Mouse (Mus musculus) urinary bladder, postnatal 14 days (tissue): ENCODE data around the gene Asnsd1.
"Not testable (repeated sequence)": the region's sequence is repeated elsewhere in the genome, so short reads cannot be mapped to it uniquely, and the experiment has no call there.

Source experiments
- DNase-seq: peaks from one replicate; pipeline ENCODE4 v3.0.0; 2021; ENCODE audit warnings: low spot score

Gene Asnsd1

DNA sequence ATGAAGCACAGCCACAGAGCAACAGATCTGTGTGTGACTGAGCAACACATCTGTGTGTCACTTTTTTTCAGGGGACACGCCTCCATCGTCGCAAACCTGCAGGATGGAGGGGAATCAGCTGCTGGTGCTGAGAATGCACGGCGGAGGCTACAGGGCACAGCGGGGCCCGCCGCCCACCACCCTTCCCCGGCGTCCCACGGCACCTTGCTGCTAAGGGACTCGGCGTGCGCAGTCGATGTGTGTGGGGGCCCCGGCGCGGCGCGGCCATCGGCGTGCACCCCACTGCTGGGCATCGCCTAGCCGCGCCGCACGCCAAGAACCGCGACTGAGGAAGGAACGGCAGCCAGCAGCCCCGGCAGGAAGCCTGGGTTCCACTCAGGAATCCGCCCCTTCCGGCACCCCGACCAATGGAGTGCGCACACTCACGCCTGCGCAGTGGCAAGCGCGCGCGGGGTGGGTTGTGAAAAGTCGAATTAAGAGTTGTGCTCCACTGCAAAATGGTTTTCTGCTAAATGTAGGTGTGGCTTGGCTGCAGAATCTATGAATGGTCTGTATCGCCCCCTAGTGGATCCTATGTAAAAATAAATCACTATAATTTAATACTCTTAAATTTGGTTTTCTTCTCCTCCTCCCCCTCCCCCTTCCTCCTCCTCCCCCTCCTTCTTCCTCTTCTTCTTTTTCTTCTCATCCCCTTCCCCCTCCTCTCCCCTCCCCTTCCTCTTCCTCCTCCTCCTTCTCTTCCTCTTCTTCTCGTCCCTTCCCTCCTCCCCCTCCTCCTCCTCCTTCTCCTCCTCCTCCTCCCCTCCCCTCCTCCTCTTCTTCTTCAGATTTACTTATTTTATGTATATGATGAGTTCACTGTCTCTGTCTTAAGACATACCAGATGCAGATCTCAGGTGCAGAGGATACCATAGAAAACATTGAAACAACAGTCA, at the start of gene Asnsd1, which contains the start of the genes Asdurf and Gm28551:
Asnsd1 (minus strand) TSS at position 426 of the 935 bp plus-strand sequence.
Asdurf (minus strand) TSS at position 293 of the 935 bp plus-strand sequence.
Gm28551 (minus strand) TSS at position 341 of the 935 bp plus-strand sequence.
- peak; percentile 97 for DNase-seq

DNA sequence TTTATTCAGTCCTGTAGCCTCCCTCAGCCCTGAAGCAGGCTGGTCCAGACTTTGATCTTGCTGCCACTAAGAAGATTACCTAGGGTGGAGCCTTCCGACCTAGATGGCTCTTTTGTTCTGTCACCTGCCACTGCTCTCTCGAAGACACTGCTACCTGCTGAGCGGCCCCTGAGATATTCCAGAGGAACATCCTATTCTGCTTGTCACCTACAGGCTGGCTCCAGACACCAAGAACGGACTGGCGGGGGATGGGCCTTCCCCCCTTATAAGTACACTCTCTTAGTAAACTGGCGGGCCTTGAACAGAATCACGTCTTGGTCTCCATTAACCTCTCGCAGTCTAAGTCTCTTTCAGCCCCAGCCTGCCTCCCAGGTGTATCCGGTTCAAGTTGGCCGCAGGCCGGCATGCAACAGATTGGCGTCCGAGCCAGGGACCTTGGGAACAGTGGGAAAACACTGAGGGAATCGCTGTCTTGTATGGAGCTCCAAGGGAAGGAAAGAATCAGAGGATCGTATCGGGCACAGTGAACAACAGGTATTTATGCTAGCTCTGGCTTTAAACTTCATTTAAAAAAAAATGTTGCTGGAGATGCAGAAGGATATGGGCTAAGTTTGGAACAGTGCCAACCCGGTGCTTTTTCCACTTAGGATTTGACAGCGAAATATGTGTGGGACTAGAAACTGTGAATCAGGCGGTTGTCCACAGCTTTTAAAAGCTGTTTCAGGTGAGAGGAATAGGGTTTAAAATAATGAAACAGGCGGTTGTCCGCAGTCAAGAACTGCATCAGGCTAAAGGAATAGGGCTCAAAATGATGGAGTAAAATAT, 41.6 kb upstream of the Asnsd1 start:
- DNase-seq: not testable (repeated sequence)

DNA sequence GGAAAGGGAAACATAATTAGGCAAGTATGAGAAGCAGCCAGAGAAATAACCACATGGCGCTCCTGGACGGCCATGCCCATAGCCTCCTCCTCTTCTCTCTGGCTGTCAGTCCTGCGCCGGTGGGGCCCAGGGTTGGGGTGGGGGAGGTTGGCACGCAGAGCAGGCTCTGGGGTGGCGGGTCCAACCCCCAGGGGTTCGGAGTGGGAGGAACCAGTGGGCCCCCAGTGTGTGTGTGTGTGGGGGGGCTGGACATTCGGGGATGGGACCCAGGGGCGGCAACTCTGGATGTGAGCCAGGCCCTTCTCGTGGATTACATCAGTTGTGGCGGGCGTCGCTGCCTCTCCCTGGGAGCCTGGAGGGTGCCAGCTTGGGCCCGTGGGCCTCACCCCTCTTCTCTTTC, 36.2 kb upstream of the Asnsd1 start:
- DNase-seq: no peak

DNA sequence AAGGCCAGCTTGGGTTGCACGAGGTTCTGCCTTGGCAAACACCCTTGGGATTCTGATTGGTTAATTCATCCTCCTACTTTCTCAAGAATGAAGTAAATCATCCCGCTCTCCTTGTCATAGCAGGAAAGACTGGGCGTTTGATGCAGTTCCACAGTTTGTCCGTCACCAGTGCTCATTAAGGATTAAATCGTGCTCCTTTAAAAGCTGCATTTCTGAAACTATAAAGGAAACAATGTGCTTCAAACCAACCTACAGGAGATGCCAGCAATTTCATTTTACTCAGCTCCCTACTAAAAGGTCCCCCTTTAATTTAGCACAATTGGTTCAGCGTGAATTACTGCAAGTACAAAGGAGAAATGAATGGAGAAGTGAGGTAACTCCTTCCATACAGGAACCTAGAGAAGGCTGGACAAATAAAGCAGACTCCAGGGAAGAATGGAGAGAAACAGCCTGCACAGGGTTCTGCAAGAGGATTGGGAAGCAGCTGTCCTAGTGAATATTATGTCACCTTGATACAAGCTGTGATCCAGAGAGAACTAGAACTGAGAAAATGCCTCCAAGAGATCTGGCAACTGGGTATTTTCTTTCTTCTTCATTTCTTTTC, 31.6 kb upstream of the Asnsd1 start:
- no peak for DNase-seq

DNA sequence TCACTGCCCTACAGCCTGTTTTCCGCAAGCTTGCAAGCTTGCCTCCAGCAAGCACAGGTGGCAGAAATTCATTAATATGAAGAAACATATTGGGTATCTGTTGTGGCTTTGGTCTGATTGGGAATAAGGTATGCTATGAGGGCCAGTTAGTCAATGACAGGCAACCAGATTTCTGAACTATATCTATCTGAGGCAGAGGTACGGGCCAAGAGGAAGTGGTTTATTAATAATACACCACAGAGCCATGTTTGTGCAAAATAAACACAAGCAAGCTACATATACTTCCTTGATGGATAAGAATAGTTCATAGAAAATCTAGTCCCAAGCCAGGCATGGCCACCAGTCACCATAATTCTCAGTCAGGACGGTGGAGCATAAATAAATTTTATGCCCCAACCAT, 25.2 kb upstream of the Asnsd1 start:
- no peak for DNase-seq

DNA sequence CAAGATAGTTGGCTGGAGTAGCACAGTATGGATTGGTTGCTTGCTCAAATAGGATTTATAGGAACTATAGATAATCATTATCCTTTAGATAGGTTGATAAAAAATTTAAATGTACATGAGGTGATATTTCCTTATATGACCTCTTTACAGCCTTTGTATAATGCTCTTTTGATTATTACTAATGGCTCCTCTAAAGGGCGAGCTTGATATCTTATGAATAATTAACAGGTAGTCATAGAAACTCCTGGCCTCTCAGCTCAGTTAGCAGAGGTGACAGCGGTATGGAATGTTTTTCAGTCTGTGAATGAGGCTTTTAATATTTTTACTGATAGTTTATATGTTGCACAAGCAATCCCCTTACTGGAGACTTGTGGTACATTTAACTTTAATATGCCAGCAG, 23.4 kb upstream of the Asnsd1 start:
- DNase-seq: not testable (repeated sequence)

DNA sequence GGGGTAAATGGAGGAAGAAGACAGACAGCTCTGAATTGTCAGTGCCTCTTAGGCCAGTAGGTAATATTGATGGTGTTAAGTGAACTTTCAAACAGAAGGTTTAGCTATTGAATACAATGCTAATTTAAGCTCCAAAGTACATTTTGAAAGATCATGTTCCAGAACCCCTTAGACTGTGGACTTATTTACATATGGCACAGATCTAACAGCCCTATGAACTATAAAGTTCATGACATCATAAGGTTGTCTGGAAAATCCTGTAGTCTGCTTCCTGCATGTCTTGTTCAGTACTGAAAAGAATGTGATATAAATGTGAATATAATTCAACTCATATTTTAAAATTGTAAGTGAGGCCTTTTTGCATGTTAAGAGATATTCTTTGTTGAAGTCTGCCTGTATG, 6.4 kb upstream of the Asnsd1 start:
- DNase-seq: no peak

DNA sequence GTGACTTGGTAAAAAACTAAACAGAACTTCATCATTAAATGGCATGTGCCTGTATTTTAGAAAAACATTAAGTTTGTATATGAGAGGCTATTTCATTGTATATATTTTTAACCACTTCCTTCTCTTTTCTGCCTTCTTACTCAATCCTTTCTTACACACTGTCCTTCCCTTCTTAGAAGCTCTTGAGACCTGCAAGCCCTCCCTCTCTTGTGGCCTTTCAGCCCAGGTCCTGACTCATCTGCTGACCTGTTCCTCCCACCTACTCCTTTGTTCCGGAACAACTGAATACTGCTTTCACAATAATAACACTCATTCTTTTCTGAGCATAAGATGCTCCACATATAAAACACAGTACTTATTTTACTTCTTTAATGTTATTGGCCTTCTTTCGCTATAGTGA, 11.5 kb downstream of the Asnsd1 start:
- DNase-seq: no peak

DNA sequence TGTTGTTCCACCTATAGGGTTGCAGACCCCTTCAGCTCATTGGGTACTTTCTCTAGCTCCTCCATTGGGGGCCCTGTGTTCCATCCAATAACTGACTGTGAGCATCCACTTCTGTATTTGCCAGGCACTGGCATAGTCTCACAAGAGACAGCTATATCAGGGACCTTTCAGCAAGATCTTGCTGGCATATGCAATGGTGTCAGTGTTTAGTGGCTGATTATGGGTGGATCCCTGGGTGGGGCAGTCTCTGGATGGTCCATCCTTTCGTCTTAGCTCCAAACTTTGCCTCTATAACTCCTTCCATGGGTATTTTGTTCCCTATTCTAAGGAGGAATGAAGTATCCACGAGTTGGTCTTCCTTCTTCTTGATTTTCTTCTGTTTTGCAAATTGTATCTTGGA, 15.1 kb downstream of the Asnsd1 start:
- not testable (repeated sequence) for DNase-seq

DNA sequence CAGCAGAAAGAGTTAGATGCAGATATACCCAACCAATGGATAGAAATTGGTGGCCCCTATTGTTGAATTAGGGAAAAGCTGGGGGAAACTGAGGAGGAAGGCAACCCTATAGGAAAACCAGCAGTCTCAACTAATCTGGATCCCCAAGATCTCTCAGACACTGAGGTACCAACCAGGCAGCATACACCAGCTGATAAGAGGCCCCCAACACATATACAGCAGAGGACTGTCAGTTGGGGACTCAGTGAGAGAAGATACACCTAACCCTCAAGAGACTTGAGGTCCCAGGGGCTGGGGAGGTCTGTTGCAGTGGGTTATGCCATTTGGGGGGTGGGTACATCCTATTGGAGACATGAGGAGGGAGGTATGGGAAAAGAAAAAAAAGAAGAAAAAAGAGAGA, 17.1 kb downstream of the Asnsd1 start:
- DNase-seq: no peak

DNA sequence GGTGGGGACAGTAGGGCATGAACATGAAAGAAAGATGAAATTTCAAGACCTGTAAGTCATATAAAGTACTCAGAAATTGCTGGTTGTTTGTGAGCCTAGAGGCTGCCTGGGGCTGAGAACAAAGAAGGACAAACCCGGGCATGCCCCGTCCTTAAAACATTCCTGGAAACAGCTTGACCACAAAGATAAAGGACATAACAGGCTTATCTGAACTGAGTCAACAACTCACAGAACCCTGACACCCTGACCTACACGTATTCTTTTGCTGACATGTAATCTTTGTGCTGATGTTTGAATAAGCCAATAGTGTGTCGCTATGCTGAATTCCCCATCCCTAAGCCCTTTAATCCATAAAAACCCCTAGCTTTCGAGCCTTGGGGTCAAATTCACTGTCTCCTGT, 19.0 kb downstream of the Asnsd1 start:
- DNase-seq: not testable (repeated sequence)

DNA sequence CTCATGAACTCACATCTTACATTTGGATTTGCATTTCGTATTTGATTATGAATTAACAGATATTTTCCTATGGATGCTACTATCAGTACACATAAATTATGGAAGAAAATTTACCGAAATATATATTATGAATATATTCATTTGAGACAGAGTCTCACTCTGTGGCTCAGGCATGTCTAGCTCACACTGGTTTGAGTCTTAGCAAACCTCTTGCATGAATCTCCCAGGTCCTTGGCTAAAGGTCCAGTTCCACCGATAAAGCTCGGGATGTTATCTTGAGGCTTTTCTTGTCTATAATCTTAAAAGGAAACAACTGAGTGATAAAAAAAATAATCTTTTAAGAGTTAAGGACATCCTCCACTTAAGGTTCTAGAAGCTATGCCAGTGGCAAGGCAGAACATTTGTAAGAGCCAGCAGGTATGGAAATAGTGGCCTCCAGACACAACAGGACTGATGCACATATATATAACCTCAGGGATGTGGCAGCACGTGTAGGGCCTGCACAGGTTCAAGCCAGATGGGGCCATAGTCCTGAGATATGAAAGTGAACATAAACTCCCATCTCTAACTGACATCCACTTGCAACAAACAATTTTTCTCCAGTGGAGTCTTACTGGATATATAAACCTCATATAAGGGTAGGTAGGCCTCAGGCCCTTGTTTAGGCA, 27.6 kb downstream of the Asnsd1 start:
- no peak for DNase-seq

DNA sequence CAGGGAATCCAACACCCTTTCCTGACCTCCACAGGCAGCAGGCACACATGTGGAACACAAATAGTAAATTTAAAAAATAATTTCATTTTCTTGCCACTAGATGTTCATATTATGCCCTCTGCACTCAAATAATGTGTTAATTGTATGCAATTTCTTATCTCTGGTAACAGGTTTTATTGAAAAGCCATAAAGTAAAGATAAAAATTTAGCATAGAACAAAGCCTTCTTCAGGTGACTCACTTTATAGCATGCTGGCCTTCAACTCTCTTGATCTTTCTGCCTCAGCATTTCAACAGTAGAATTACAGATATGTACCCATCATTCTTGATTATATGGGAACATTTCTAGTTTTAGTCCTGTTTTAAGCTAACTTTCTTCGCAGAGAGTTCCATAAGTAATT, 28.3 kb downstream of the Asnsd1 start:
- DNase-seq: no peak

DNA sequence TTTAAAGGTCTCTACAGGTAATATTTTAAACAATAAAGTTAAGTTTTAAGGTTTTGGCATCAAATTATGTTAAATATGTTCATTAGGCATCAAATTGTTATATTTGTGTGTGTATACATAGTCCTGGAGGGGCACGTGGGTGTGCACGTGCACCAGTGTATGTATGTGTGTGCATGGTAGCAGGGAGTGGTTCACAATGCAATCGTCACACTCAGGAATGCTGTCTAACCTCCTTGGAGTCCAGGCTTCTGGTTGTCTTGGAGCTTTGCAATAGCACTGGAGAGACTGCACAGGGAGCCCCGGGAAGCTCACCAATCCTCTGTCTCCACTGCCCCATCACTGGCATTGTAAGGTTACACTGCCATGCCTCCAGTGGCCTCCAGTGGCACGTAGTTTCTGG, 29.3 kb downstream of the Asnsd1 start:
- no peak for DNase-seq

DNA sequence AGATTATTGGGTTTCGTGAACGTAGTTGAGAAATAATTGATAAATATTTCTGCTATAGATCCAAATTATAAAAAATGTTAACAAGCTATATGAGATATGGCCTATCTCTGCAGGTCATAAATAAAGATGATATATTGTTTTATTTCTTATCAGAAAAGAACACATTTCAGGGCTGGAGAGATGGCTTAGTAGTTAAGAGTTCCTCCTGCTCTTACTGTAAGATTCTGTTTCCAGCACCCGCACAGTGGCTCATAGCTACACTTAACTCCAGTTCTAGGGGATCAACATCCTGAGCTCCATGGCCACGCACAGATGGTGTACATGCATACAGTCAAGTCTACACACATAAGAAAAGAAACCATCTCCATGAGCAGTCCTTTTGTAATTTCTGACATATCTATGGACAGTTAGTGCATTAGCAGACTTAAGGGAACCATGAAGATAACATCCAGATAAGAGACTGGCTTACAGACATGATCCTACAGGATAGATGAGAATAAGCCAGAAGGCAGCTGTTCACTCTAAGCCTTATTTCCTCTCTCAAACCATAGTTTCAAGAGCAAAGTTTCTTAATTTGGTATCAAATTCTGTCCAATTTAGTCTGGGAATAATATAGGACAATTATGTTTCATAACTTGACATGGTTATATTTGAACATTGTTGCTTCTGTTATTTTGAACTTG, 30.7 kb downstream of the Asnsd1 start:
- DNase-seq: no peak

DNA sequence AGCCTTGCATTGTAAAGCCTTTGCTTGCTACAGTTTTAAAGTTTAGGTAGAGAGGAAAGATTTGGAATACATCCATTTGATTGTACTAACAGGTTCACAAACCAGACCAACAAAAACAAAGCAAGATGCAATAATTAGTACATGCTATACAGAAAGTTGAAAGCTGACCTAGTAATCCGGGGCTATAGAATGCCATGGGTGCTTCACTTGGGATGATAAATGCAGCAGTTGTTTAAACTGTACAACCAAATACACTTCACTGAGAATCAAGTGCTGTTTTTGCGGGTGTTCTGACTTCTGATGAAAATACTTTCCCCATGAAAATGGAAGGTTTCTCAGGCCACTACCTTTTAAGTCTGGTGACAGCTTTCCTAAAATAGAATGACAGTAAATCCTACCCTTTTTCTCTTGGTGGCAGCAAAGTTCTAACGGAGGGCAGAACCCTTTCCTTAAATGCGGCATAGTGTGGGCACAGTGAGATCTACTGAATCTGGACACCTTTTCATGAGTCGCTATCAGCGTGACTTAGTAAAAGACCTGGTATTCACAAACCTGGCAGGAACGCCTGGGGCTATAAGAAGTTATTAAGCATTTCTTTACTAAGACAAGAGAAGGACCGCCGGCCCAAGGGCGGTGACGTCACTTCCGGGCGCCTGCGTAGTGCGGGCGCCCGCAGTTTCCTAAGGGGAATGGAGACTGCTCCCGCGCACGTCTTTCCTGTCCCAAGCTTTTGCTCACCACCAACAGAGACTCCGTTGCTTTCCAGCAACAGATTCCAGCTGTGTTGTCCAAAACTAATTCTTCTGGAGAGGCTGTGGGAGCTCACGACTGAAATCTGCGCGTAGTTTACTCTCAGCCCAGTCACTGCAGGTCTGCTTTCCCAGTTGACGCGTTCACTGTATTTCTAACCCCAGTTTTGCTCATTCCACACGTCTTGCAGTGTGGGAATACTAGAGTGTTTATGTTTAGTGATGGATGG, 39.3 kb downstream of the Asnsd1 start, which contains the start of gene Osgepl1:
Osgepl1 (plus strand) TSS at position 636 of the 979 bp plus-strand sequence.
- peak; percentile 85 for DNase-seq

DNA sequence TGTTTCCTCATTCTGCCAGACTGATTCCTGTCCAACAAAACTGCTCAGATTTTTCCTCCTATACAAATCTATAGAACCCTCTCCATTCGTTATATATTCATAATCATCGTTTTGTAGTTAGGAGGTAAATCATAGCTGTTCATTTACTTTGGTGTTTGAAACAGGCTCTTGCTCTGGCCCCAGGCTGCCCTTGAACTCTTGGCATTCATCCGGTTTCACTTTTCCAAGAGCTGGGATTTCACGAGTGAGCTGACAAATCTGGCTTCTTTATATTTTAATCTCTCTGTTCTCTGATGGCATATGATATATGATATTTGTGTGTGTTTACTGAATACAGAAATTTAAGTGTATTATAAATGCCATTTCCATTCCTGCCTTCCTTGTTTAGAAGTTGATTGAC, 52.0 kb downstream of the Asnsd1 start:
- no peak for DNase-seq

DNA sequence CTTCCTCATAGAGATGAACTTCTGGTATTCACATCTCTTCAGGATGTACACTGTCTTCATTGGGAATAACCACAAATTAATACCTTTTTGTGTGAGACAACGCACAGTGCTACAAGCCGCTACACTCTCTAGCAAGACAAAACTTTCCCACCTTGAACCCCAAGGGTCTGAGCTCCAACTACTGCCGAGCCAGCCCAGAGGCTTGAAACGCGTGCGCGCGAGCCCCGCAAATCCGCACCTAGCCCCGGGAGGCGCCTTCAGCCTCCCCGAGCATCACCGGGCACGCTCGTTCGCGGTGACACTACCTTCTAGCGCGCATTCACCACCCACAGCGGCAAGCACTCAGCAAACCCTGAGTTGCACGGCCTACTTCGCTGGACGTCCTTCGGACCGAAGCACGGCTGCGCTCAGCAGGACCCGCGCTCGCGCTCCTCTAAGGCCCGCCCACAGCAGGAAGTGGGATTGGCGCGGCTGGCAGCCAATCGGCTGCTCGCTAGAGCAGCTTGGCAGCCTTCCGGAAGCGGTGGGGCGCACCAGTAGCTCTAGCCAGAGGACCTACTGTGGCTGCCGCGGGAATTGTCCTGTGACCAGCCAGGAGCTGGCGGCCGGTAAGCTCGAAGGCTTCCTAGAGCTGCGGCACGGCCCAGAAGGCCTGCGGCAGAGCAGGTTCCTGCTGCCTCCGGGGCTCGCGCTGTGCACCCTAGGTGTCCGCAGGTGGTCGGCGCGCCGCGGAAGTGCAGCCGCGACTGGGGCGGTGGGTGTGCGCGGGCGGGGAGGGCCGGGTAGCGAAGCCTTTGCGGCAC, 55.8 kb downstream of the Asnsd1 start, which contains the start of the genes Pms1, Ormdl1 and Gm28778:
Pms1 (minus strand) TSS at position 438 of the 803 bp plus-strand sequence.
Ormdl1 (plus strand) TSS at position 515 of the 803 bp plus-strand sequence.
Gm28778 (plus strand) TSS at position 531 of the 803 bp plus-strand sequence.
- DNase-seq: peak; percentile 95
